13 mouse cellular contexts compared by ENCODE assay signal in the genomic region with DNA sequence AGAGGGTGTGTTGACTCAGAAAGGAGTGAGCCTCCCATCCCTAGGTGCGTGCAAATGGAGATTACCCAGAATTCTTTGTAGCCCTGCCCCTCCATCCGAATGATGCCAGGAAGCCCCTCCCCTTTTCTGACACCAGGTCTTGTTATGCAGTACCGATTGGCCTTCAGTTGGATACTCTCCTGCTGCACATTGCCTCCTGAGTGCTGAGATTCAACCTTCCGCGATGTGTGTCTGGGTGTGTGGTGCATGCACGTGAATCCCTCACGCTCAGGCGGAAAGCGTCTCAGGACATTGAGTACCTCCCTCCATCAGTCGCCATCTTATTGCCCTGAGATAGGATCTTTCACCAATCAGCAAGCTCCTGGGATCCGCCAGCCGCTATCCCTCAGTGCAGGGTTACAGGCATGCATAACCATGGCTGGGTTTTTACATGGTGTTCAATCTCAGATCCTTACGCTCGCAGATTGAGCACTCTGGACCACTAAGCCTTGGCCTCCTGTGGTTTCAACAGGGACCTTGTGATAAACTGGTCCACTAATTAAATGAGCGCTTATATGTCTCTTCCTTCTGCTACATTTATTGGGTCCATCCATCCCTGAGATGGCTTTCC. TPM values are rescaled to one million over a fixed set of nuclear protein-coding genes. Genes with fewer than 3 reads are reported as not detected.
DNase-seq lines count a peak whose midpoint lies in the region; ATAC-seq and TF ChIP-seq lines count a peak whose summit lies in the region.
"Had no signal": no experiment of that assay in that cellular context is flagged by ENCODE, and none has a peak within 500 bp of the region (broad histone marks: within the 10 kb centered on the region; RNA-seq: fewer than 3 reads in every experiment).

No protein-coding gene starts in this region.

- 85% methylated on average over 15 of the region's 15 CpGs for WGBS in heart, embryonic 12.5 days
- 86% methylated on average over 15 of the region's 15 CpGs for WGBS in kidney, postnatal 0 days
- 90% methylated on average over 15 of the region's 15 CpGs for WGBS in stomach, postnatal 0 days

- no peak for DNase-seq in heart, postnatal 25 days (ENCODE audit: low spot score)
- no peak for DNase-seq in kidney, postnatal 0 days (ENCODE audit: low spot score)
- DNase-seq in kidney, adult 8-10 months, result no peak
- DNase-seq in ZHBTc4 (ENCODE audit: low read depth, low spot score), result peak; percentile 93
- DNase-seq in stomach, postnatal 0 days (ENCODE audit: low spot score), result no peak
- DNase-seq in urinary bladder, postnatal 25 days (ENCODE audit: low spot score), result no peak
- DNase-seq: cerebellum, adult 11 months; layer of hippocampus, postnatal 36 days; right cerebral cortex, postnatal 4 days had no signal

- H3K4me2 ChIP-seq in heart, embryonic 12.5 days, result no peak overlapping the region
- no peak overlapping the region for H3K4me2 ChIP-seq in kidney, postnatal 0 days (ENCODE audit: low read length)
- no peak overlapping the region for H3K4me2 ChIP-seq in stomach, postnatal 0 days (replicated peaks; ENCODE audit: low read depth)
- H3K4me2 ChIP-seq: liver, embryonic 11.5 days; neural tube, embryonic 13.5 days had no signal

- TF ChIP-seq CTCF in kidney, postnatal 0 days (IDR thresholded peaks at IDR 0.05; ENCODE audit: low read depth), result no peak
- TF ChIP-seq CTCF in stomach, postnatal 0 days (IDR thresholded peaks at IDR 0.05; ENCODE audit: low read depth), result no peak

- no peaks in the 10 kb centered on the region for H3K9me3 ChIP-seq in heart, embryonic 12.5 days (replicated peaks)
- H3K9me3 ChIP-seq in kidney, postnatal 0 days (replicated peaks; ENCODE audit: low read length), result no peaks in the 10 kb centered on the region
- no peaks in the 10 kb centered on the region for H3K9me3 ChIP-seq in stomach, postnatal 0 days (ENCODE audit: control insufficient read depth, low read length)
- H3K9me3 ChIP-seq: megakaryocyte, embryonic 14.5 days; neural tube, embryonic 13.5 days had no signal

- no peaks in the 10 kb centered on the region for H3K36me3 ChIP-seq in heart, embryonic 12.5 days
- no peaks in the 10 kb centered on the region for H3K36me3 ChIP-seq in kidney, postnatal 0 days (ENCODE audit: insufficient read depth, low read length)
- H3K36me3 ChIP-seq in stomach, postnatal 0 days (ENCODE audit: control insufficient read depth, insufficient read depth, low read length), result no peaks in the 10 kb centered on the region

- intact Hi-C loops in heart, postnatal 25 days (cut with DNase I), result no loop called here

- peak overlapping the region; percentile 84 for H3K27ac ChIP-seq in heart, embryonic 12.5 days (ENCODE audit: poor library complexity, severe bottlenecking)
- H3K27ac ChIP-seq in kidney, postnatal 0 days, result peak overlapping the region; percentile 47; the same call in 1 of the 2 replicates
- no peak overlapping the region for H3K27ac ChIP-seq in stomach, postnatal 0 days (replicated peaks)
- H3K27ac ChIP-seq: neural tube, embryonic 13.5 days had no signal

- no peak for TF ChIP-seq EP300 in stomach, postnatal 0 days (optimal IDR thresholded peaks at IDR 0.05)

- no peak overlapping the region for H3K9ac ChIP-seq in heart, embryonic 12.5 days
- H3K9ac ChIP-seq in kidney, postnatal 0 days (ENCODE audit: low read depth, low read length), result no peak overlapping the region
- no peak overlapping the region for H3K9ac ChIP-seq in stomach, postnatal 0 days (ENCODE audit: low read length)
- H3K9ac ChIP-seq: neural tube, embryonic 13.5 days had no signal

- ATAC-seq in heart, embryonic 12.5 days (ENCODE audit: insufficient number of reproducible peaks, low FRiP score), result no peak
- no peak for ATAC-seq in kidney, postnatal 0 days (replicated peaks; ENCODE audit: low FRiP score, low read depth)
- 0 out of 2 replicates have a peak, but pooled peaks have one; percentile 8 for ATAC-seq in stomach, postnatal 0 days (ENCODE audit: low FRiP score, low TSS enrichment)

- H3K4me3 ChIP-seq in heart, embryonic 12.5 days, result no peak overlapping the region
- no peak overlapping the region for H3K4me3 ChIP-seq in kidney, postnatal 0 days (replicated peaks; ENCODE audit: low read depth, low read length)
- no peak overlapping the region for H3K4me3 ChIP-seq in stomach, postnatal 0 days (ENCODE audit: low read depth, low read length)
- H3K4me3 ChIP-seq: megakaryocyte, embryonic 14.5 days; neural tube, embryonic 13.5 days had no signal

- H3K27me3 ChIP-seq in heart, embryonic 12.5 days (replicated peaks), result no peaks in the 10 kb centered on the region
- H3K27me3 ChIP-seq in kidney, postnatal 0 days (ENCODE audit: insufficient read depth, low read length), result no peaks in the 10 kb centered on the region
- H3K27me3 ChIP-seq in stomach, postnatal 0 days (ENCODE audit: control insufficient read depth, insufficient read depth, low read length), result no peaks in the 10 kb centered on the region
- H3K27me3 ChIP-seq: megakaryocyte, embryonic 14.5 days; neural tube, embryonic 13.5 days had no signal

- peaks cover 41% of the 10 kb centered on the region for H3K4me1 ChIP-seq in heart, embryonic 12.5 days (replicated peaks)
- no peaks in the 10 kb centered on the region for H3K4me1 ChIP-seq in kidney, postnatal 0 days (replicated peaks; ENCODE audit: insufficient read depth, low read length)
- no peaks in the 10 kb centered on the region; the same call in 1 of the 2 replicates for H3K4me1 ChIP-seq in stomach, postnatal 0 days (replicated peaks; ENCODE audit: control insufficient read depth, insufficient read depth)
- H3K4me1 ChIP-seq: megakaryocyte, embryonic 14.5 days had no signal

RNA-seq across cellular contexts. Expression of gene Castor2, which starts 19.4 kb away (rescaled TPM):
- polyA plus RNA-seq in heart, embryonic 12.5 days (2016; fragmentation: Nextera tagmentation; extraction: Ambion mirVana), result 7.5 and 8.1 TPM in 2 replicates
- total RNA-seq in heart, postnatal 25 days (2021), result 10 to 100 TPM; 24.0 to 28.7 TPM
- polyA plus RNA-seq in kidney, postnatal 0 days (2015; fragmentation: Nextera tagmentation; extraction: Ambion mirVana), result 13.0 and 15.8 TPM in 2 replicates
- 3.8 and 4.0 TPM in 2 replicates for polyA plus RNA-seq in stomach, postnatal 0 days (2015; fragmentation: Nextera tagmentation; extraction: Ambion mirVana)

RNA-seq across cellular contexts. Expression of gene Rcc1l, which starts 57.7 kb away (rescaled TPM):
- polyA plus RNA-seq in heart, embryonic 12.5 days (2016; fragmentation: Nextera tagmentation; extraction: Ambion mirVana), result 25.4 and 26.9 TPM in 2 replicates
- 10 to 100 TPM; 27.6 to 30.5 TPM for total RNA-seq in heart, postnatal 25 days (2021)
- 32.1 and 33.4 TPM in 2 replicates for polyA plus RNA-seq in kidney, postnatal 0 days (2015; fragmentation: Nextera tagmentation; extraction: Ambion mirVana)
- 17.6 and 18.0 TPM in 2 replicates for polyA plus RNA-seq in stomach, postnatal 0 days (2015; fragmentation: Nextera tagmentation; extraction: Ambion mirVana)
